Mouse (Mus musculus): ENCODE results near the gene Rexo4.

DNA sequence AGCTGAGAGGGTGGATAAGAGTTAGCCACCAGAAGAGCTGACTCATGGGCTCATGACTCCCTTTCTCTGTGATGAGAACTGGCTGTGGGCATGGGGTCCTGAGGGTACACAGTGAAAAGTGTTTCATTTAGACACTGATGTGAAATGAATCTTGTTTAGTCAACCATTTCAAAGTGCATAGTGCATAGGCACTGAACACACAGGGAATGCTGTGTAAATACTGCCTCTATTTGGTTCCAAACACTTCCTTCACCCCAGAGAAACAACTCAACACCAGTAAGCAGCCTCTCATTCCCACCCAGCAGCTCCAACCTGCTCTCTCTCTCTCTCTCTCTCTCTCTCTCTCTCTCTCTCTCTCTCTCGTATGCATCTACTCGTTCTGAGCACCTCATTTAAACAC is 20.0 kb upstream of the Rexo4 start:
- TF ChIP-seq EP300 (IDR thresholded peaks at IDR 0.05) (no peak), CTCF (IDR thresholded peaks at IDR 0.05) (no peak)

Data from lung, postnatal 0 days (tissue).